Mouse (Mus musculus) lung, postnatal 0 days (tissue): ENCODE results near the gene Hoxb5. TPM values are rescaled to one million over a fixed set of nuclear protein-coding genes. Genes with fewer than 3 reads are reported as not detected.

Experiments
- ATAC-seq: fragments of 200-750 bp; cut with Nextera tagmentation; 2 replicates; pipeline ENCODE4 v1.8.0; 2017; ENCODE audit warnings: moderate library complexity
- DNase-seq: peaks from one replicate; pipeline ENCODE4 v3.0.0-alpha.2; 2016; ENCODE audit warnings: low spot score
- H3K27ac ChIP-seq: fragments of 300-500 bp; sonication (generic); 2 replicates; pipeline ENCODE4 v1.5.1; 2014; ENCODE audit warnings: antibody characterized with exemption, mild to moderate bottlenecking, low read length, mixed read lengths
- H3K27me3 ChIP-seq: fragments of 300-500 bp; sonication (generic); replicated peaks from 2 replicates; pipeline ENCODE4 v1.6.1; 2014; ENCODE audit warnings: low read length, mixed read lengths; ENCODE audit not compliant: insufficient read depth
- H3K36me3 ChIP-seq: fragments of 300-500 bp; sonication (generic); 2 replicates; pipeline ENCODE4 v1.6.1; 2014; ENCODE audit warnings: low read length, mixed read lengths; ENCODE audit not compliant: insufficient read depth
- H3K4me1 ChIP-seq: fragments of 300-500 bp; sonication (generic); 2 replicates; pipeline ENCODE4 v1.6.1; 2014; ENCODE audit warnings: antibody characterized with exemption, low read depth, low read length, mixed read lengths; ENCODE audit not compliant: insufficient read depth
- H3K4me2 ChIP-seq: fragments of 300-500 bp; sonication (generic); replicated peaks from 2 replicates; pipeline ENCODE4 v1.6.1; 2014; ENCODE audit warnings: low read depth, mild to moderate bottlenecking, low read length, moderate library complexity, mixed read lengths
- H3K4me3 ChIP-seq: fragments of 300-500 bp; sonication (generic); 2 replicates; pipeline ENCODE4 v1.5.1; 2014; ENCODE audit warnings: low read depth, low read length
- H3K9ac ChIP-seq: fragments of 300-500 bp; sonication (generic); replicated peaks from 2 replicates; pipeline ENCODE4 v1.6.1; 2014; ENCODE audit warnings: low read depth, mild to moderate bottlenecking
- H3K9me3 ChIP-seq: fragments of 300-500 bp; sonication (generic); 2 replicates; pipeline ENCODE4 v1.6.1; 2016; ENCODE audit warnings: low read length, mixed read lengths
- CTCF ChIP-seq: IDR thresholded peaks from 2 replicates; pipeline ENCODE4 v1.5.1; 2016; ENCODE audit warnings: antibody characterized with exemption, mild to moderate bottlenecking
- EP300 ChIP-seq: IDR thresholded peaks from 2 replicates; pipeline ENCODE4 v1.6.1; 2016; ENCODE audit warnings: antibody characterized with exemption, mild to moderate bottlenecking, control low read depth
- WGBS: fragments of 180-500 bp; shearing (Covaris S2); extraction: QIAGEN DNeasy Blood & Tissue Kit; methylation state at CpG from one replicate; pipeline ENCODE4 v1.1.7; 2014; 5-methylcytosine and 5-hydroxymethylcytosine counted together
- polyA plus RNA-seq: library from polyadenylated mRNA; unstranded; fragments of >200 nt; fragmentation: Nextera tagmentation; extraction: Ambion mirVana; gene quantifications from 2 replicates; pipeline ENCODE4 v1.2.1, GENCODE M21; 2015

Hoxb5 gene
- polyA plus RNA-seq, 1 experiment from 2014 or later: 16.8 TPM

- H3K4me3 ChIP-seq: no peak overlapping the region
- H3K36me3 ChIP-seq: no peaks in the 10 kb centered on the region
Measured at GRCm38 (mm10) chr11:96301837-96302236, 1.3 kb upstream of the Hoxb5 start.

GRCm38 (mm10) chr11:96302381-96303150 lies 570 bp upstream of the Hoxb5 start:
- Histone ChIP-seq H3K9me3 (no peaks in the 10 kb centered on the region), H3K36me3 (no peaks in the 10 kb centered on the region), H3K27me3 (peaks cover 37% of the 10 kb centered on the region), H3K9ac (no peak overlapping the region), H3K27ac (no peak overlapping the region), H3K4me1 (no peaks in the 10 kb centered on the region), H3K4me2 (peak overlapping the region; percentile 73), H3K4me3 (peak overlapping the region; percentile 57; the same call in 1 of the 2 replicates)
- 20% methylated on average over 23 of the region's 23 CpGs for WGBS
- no peak for ATAC-seq
- no peak for DNase-seq
- TF ChIP-seq CTCF: no peak
- no peak for TF ChIP-seq EP300

More at GRCm38 (mm10) chr11:96301837-96302236, 1.3 kb upstream of the Hoxb5 start:
- TF ChIP-seq CTCF: no peak
- no peak for TF ChIP-seq EP300
- Histone ChIP-seq H3K27ac (no peak overlapping the region), H3K9me3 (no peaks in the 10 kb centered on the region), H3K9ac (no peak overlapping the region), H3K4me2 (peak overlapping the region; percentile 30; the same call in 1 of the 2 replicates), H3K27me3 (peaks cover 44% of the 10 kb centered on the region), H3K4me1 (no peaks in the 10 kb centered on the region)
- DNase-seq: peak; percentile 75
- peak; percentile 22; the same call in 1 of the 2 replicates for ATAC-seq
- WGBS: 11% methylated on average over 15 of the region's 15 CpGs

- peak overlapping the region; percentile 73 for H3K4me2 ChIP-seq
- peak overlapping the region; percentile 57 for H3K4me3 ChIP-seq
- WGBS: 3% methylated on average over 35 of the region's 38 CpGs
- DNase-seq: peak; percentile 58
- TF ChIP-seq EP300 (no peak), CTCF (no peak)
- peak; percentile 34 for ATAC-seq
- H3K9ac ChIP-seq: peak overlapping the region; percentile 82
- H3K27ac ChIP-seq: peak overlapping the region; percentile 94
- no peaks in the 10 kb centered on the region for H3K36me3 ChIP-seq
- H3K27me3 ChIP-seq: peaks cover 29% of the 10 kb centered on the region
- H3K4me1 ChIP-seq: peaks cover 6% of the 10 kb centered on the region; the same call in 1 of the 2 replicates
- no peaks in the 10 kb centered on the region for H3K9me3 ChIP-seq
Measured at GRCm38 (mm10) chr11:96304381-96305195, 1.5 kb downstream of the Hoxb5 start.

- Histone ChIP-seq H3K9me3 (no peaks in the 10 kb centered on the region), H3K4me3 (peak overlapping the region; percentile 57; the same call in 1 of the 2 replicates), H3K9ac (peak overlapping the region; percentile 82), H3K36me3 (no peaks in the 10 kb centered on the region), H3K27ac (peak overlapping the region; percentile 94), H3K4me2 (peak overlapping the region; percentile 73), H3K27me3 (peaks cover 20% of the 10 kb centered on the region), H3K4me1 (peaks cover 11% of the 10 kb centered on the region; the same call in 1 of the 2 replicates)
- TF ChIP-seq CTCF: no peak
- WGBS: 49% methylated on average over 6 of the region's 6 CpGs
- ATAC-seq: no peak
- DNase-seq: peak; percentile 42
Measured at GRCm38 (mm10) chr11:96305505-96306182, 2.5 kb downstream of the Hoxb5 start.

GRCm38 (mm10) chr11:96306183-96306907 lies 3.2 kb downstream of the Hoxb5 start:
- H3K27ac ChIP-seq: peak overlapping the region; percentile 94
- DNase-seq (peak; percentile 13), ATAC-seq (no peak)
- H3K4me1 ChIP-seq: peaks cover 11% of the 10 kb centered on the region; the same call in 1 of the 2 replicates
- TF ChIP-seq CTCF: no peak
- TF ChIP-seq EP300: no peak
- H3K27me3 ChIP-seq: peaks cover 15% of the 10 kb centered on the region; the same call in 1 of the 2 replicates
- 35% methylated on average over 7 of the region's 7 CpGs for WGBS
- H3K4me2 ChIP-seq: peak overlapping the region; percentile 73
- no peaks in the 10 kb centered on the region for H3K9me3 ChIP-seq
- H3K9ac ChIP-seq: peak overlapping the region; percentile 26
- H3K36me3 ChIP-seq: no peaks in the 10 kb centered on the region
- peak overlapping the region; percentile 12; the same call in 1 of the 2 replicates for H3K4me3 ChIP-seq
